Mouse (Mus musculus): Measurements from ENCODE around the gene Slfn9.
A peak's percentile ranks its signal among the peaks of the same experiment; 100 is the strongest.
"Not testable (repeated sequence)": the region's sequence is repeated elsewhere in the genome, so short reads cannot be mapped to it uniquely, and the experiment has no call there.

Slfn9 gene

DNA sequence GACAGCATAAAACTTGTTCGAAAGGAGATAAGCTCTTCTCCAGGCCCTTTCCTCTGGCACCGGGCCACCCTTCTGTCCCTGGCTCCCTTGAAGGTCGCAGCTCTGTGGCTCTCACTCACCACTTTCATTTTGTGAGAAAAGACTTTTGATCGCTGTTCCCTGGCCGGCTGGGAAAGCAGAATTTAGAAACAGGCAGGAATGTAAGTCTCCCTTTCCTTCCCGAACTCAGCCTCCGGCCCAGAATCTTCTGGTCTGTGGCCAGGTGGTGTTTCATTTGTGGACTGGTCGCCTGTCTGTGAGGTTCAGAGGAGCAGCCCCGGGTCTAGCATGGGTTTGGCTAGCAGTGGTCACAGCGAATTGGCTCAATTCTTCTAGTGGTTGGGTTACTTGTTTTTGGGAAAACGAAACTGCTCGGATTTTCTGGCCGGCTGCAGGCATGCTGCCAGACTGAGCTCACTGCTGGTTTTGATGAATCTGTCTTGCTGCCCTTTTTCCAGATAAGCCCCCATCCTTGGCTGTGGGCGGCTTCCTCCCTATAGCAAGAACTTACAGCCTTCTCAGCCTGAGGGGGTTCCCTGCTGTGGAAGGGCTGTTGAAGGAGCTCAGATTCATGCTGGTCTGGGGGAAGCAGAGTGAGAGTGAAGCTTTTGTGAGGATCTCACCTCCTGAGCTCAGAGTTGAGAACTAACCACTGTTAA is at the start of gene Slfn9:
Slfn9 (minus strand) TSS at position 362 of the 698 bp plus-strand sequence.
- peak in 1 of 2 experiments; percentile 20 for DNase-seq (ENCODE audit: low spot score in 2 of 2)

DNA sequence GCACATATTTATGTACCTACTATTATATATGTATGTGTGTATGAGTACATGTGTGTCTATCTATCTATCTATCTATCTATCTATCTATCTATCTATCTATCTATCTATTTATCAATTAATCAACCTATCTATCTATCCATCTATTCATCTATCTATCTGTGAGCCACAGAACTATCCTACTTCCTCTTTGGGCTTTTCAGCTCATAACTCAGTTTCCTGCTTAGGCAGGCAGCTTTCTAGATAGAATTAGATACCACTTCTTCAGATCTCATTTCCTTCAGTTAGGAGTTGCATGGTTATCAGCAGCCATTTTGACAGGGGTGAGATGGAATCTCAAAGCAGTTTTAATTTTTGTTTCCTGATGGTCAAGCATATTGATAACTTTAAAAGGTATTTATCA is 49.4 kb upstream of the Slfn9 start:
- no peak for DNase-seq (ENCODE audit: low spot score in 2 of 2)

DNA sequence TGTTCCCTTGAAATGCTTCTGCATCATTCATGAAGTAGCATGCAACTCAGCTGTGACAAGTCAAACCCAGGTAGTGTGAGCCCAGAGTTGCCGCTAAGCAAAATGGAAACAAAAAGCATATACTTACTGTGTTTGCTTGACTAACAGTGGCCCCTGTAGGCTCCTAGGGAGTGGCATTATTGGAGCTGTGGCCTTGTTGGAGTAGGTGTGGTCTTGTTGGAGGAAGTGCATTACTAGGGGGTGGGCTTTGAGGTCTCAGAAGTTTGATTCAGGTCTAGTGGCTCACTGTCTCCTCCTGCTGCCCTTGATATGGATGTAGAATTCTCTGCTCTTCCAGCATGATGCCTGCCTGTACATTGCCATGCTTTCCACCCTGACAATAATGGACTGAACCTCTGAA is 48.7 kb upstream of the Slfn9 start:
- DNase-seq (ENCODE audit: low spot score in 2 of 2), result peak; percentile 60 to 70

DNA sequence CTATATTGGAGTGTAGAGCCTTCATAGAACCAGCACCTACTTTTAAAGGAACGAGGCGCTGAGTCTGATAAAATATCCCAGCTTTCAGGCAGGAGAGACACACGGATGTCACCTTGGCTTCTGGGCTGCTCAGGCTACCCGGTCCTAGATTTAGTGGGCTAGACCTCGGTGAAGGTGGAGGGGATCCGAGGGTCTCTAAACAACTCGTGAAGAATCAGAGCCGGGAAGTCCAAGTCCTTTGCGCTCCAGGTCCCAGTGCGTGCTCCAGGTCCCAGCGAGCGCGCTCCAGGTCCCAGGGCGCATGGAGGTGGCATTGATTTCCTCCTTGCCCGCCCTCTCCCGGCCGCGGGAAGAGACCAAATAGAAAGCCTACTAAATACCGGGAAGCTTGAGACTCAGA is 48.2 kb upstream of the Slfn9 start:
- DNase-seq (ENCODE audit: low spot score in 2 of 2), result no peak

DNA sequence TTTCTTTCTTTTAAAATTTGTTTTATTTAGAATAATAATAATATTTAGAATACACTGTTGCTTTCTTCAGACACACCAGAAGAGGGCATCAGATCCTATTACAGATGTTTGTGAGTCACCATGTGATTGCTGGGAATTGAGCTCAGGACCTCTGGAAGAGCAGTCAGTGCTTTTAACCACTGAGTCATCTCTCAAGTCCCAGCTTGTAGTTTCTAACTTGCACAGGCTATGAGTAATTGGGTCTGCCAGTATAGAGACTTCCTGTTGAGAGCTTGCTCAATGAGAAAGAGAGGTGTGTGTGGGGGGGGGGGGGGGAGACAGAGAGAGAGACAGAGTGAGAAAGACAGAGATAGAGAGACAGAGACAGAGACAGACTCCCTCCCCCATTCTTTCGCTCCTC is 47.5 kb upstream of the Slfn9 start:
- no peak for DNase-seq (ENCODE audit: low spot score in 2 of 2)

- not testable (repeated sequence) for DNase-seq (ENCODE audit: low spot score in 2 of 2)
Observed at GRCm38 (mm10) chr11:83038686-83039085, 47.1 kb upstream of the Slfn9 start.

DNA sequence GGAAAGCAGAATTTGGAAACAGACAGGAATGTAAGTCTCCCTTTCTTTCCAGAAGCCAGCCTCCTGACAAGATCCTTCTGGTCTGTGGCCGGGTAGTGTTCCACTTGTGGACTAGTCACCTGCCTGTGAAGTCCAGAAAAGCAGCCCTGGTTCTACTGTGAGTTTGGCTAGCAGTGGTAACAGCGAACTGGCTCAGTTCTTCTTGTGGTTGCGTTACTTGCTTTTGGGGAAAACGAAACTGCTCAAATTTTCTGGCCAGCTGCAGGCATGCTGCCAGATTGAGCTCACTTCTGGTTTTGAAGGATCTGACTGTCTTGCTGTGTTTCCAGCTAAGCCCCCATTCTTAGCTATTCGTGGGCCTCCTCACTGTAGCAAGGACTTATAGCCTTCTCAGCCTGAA is 29.0 kb upstream of the Slfn9 start, which contains the start of gene Slfn8:
Slfn8 (minus strand) TSS at position 190 of the 400 bp plus-strand sequence.
- peak; percentile 70 to 72 for DNase-seq (ENCODE audit: low spot score in 2 of 2)

DNA sequence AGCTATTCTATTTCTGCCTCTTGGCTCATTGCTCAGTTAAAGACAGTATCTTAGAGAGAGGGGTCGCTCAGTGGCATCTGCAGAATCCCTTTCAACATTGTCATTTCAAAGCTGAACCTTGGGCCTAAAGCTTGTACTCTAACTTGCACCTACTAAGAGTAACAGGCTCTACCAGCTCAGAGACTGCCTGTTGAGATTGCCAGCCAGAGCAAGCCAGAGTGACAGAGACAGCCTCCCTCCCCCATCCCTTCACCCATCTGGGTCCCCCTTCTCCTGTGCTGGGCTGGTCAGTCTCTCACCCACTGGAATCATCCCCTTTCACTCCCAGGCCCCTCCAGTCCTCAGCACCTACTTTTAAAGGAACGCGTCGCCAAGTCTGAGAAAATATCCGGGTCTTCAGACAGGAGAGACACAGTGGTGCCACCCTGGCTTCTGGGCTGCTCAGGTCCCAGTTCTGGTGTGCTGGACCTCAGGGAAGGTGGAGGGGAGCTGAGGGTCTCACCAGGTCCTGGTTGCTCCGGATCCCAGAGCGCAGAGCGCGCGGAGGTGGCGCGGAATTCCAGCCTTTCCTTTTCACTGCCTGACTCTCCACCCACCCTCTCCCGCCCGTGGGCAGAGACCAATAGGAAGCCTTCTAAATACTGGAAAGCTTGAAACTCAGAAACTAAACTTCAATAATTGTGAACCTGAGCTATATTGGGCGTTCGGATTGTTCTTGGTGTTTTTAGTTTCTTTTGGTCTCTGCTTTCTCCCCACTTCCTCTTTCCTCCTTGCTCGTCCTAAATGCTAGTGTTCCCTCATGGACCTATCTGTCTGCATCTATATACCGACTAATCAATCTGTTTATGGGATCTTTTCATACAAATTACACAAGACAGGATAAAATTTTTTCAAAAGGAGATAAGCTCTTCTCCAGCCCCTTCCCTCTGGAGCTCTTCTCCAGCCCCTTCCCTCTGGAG is 28.2 kb upstream of the Slfn9 start:
- DNase-seq (ENCODE audit: low spot score in 2 of 2), result peak; percentile 11 to 29

GRCm38 (mm10) chr11:83016093-83016492 is 24.5 kb upstream of the Slfn9 start:
- peak; percentile 43 to 44 for DNase-seq (ENCODE audit: low spot score in 2 of 2)

GRCm38 (mm10) chr11:83013356-83013755 is 21.7 kb upstream of the Slfn9 start:
- no peak for DNase-seq (ENCODE audit: low spot score in 2 of 2)

DNA sequence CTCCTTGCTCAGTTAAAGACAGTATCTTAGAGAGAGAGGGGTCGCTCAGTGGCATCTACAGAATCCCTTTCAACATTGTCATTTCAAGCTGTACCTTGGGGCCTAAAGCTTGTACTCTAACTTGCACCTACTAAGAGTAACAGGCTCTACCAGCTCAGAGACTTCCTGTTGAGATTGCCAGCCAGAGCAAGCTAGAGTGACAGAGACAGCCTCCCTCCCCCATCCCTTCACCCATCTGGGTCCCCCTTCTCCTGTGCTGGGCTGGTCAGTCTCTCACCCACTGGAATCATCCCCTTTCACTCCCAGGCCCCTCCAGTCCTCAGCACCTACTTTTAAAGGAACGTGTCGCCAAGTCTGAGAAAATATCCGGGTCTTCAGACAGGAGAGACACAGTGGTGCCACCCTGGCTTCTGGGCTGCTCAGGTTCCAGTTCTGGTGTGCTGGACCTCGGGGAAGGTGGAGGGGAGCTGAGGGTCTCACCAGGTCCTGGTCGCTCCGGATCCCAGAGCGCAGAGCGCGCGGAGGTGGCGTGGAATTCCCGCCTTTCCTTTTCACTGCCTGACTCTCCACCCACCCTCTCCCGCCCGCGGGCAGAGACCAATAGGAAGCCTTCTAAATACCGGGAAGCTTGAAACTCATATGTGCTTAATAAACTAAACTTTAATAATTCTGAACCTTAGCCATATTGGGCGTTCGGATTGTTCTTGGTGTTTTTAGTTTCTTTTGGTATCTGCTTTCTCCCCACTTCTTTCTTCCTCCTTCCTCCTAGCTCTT is 831 bp downstream of the Slfn9 start:
- peak; percentile 20 to 22 for DNase-seq (ENCODE audit: low spot score in 2 of 2)

DNA sequence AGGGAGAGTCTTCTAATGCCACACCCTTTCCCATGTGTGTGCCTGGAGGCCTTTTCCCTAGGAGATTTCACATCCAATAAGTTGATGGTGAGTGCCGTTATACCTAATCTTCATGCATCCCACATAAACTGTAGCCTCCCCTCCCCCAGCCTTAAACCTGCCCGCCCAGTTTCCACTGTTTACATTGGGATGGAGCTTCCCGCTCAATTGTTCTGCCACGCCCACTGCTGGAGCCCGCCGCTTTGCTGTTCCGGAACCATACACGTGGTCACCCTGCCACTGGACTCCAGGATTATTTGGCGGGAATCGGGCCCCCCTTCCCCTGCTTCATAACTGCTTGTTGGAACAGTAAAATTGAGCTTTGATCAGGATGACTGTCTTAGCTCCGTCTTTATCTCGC is 2.3 kb downstream of the Slfn9 start:
- no peak for DNase-seq (ENCODE audit: low spot score in 2 of 2)

GRCm38 (mm10) chr11:82987621-82988020 is 4.0 kb downstream of the Slfn9 start:
- no peak for DNase-seq (ENCODE audit: low spot score in 2 of 2)

DNA sequence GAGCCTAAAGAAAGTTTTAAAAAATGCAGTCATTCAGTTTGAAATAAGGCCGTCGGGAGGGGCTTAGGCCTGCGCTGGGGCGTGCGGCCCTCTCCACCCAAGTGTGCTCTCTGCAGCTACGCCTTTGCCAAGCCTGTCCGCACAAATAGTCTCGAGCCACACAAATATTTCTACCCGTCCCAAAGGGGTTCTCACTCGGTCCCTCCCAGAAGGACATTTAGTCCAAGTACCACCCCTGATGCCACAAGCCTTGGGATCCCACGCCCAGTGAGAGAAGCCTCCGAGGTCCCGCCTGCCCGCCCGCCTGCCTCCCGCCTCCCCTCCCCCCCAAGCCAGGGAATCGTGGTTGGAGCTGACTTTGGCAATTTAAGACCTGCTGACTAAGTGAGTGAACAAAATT is 8.4 kb downstream of the Slfn9 start:
- no peak for DNase-seq (ENCODE audit: low spot score in 2 of 2)

DNA sequence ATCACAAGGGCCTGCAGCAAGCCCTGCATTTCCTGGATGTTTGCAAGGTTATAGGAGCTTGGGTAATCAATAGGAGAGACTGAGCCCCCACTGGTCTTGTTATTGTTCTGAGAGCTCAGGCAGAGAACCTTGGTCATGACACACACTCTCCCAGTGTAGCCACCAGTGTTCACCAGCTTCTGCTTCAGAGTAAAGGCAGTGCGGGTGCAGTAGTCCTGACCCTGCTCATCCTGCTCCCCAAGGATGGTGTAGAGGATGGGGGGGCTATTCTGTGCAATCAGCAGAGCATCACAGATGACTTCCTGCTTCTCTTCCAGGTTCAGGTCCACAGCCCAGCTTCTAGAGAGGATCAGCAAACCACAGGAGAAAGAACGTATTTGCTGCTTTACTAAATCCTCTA is 9.2 kb downstream of the Slfn9 start:
- not testable (repeated sequence) for DNase-seq (ENCODE audit: low spot score in 2 of 2)

DNA sequence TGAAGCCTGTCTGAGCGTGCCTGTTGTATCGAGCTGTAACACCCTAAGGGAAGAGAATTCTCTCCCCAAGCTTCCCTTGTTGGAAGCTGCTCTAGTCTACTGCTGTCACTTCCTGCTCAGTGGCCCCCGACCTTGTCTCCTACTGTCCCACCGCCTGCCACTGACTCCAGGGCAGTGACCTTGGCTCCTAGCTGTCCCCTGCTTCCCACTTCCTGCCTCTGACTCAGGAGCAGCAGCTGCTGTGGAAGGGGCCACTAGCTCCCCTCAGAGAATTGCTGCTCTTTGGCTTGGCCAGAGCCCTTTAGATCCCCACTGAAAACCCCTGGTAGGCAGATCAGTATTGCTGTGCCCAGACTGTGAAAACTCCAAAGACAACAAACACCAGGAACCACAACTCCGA is 17.7 kb downstream of the Slfn9 start:
- DNase-seq (ENCODE audit: low spot score in 2 of 2), result no peak

GRCm38 (mm10) chr11:82971590-82971974 is 20.0 kb downstream of the Slfn9 start:
- no peak for DNase-seq (ENCODE audit: low spot score in 2 of 2)

- DNase-seq (ENCODE audit: low spot score in 2 of 2), result no peak
Observed at GRCm38 (mm10) chr11:82970712-82971589, 20.7 kb downstream of the Slfn9 start.

- DNase-seq (ENCODE audit: low spot score in 2 of 2), result no peak
Observed at GRCm38 (mm10) chr11:82962215-82962614, 29.4 kb downstream of the Slfn9 start.

DNA sequence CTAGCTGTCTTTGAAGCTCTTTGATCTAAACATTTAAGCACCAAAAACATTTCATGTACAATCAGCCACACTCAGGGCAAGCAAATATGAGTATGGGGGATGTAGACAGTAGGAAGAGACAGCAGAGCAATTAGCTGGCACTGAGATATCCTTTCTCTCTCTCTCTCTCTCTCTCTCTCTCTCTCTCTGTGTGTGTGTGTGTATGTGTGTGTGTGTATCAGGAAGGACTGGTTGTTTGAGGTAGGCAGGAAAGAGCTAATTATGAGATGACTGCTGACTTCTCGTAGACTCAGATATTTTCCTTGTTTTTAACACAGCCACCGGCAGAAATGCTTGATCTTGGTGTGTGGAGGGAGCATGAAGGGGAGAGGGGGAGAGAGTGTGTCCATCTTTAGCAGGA is 29.9 kb downstream of the Slfn9 start:
- DNase-seq (ENCODE audit: low spot score in 2 of 2), result no peak

- peak in 1 of 2 experiments; percentile 44 for DNase-seq (ENCODE audit: low spot score in 2 of 2)
Observed at GRCm38 (mm10) chr11:82959613-82960012, 32.0 kb downstream of the Slfn9 start.
